Mouse (Mus musculus): ENCODE measurements at regions not wholly inside any gene's neighbourhood (a gene's known extent, or its start where the extent isn't known, plus 50 kb on each side); places are given as distances from the start of the nearest gene placed in this dataset.
A peak's percentile ranks its signal among the peaks of the same experiment; 100 is the strongest.

- no peak for DNase-seq (ENCODE audit: low read depth, low spot score)
These were observed 65.6 kb downstream of the Thap12 start for GRCm38 (mm10) chr7:98768460-98768859.

DNA sequence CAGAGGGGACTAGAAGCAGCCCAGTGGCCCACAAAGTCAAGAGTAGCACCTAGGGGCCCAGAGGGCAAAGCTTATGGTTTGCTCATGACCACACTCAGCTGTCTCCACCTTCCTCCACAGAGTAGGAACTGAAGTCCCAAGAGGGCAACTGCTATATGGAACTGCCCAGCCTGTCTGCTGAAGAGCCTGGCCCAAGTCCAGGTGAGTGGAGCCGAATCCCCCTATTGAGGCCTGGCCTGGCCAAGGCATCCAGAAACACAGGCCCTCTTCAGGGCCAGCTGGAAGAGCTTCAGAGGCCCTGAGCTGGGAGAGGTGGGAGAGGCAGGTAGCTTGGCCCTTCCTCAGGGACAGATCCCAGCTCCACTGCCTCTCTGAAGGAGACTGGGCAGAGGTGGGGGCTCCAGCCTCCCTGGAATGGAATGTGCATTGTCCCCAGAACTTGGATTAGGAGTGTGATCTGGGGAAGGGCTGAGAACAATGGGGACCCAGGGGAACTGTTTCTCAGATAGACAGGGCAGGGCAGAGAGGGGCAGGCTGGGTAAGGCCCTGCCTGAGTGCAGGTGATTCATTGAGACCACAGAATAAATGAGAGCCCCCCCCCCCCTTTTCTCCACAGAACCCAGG is 65.7 kb upstream of the Wnt11 start:
- no peak for DNase-seq (ENCODE audit: low read depth, low spot score)

- DNase-seq (ENCODE audit: low read depth, low spot score): no peak
These were observed 64.5 kb upstream of the Wnt11 start for GRCm38 (mm10) chr7:98770257-98770890.

- no peak for DNase-seq (ENCODE audit: low read depth, low spot score)
These were observed 63.7 kb upstream of the Wnt11 start for GRCm38 (mm10) chr7:98771134-98771775.

- no peak for DNase-seq (ENCODE audit: low read depth, low spot score)
These were observed 60.3 kb upstream of the Wnt11 start for GRCm38 (mm10) chr7:98774597-98774996.

- no peak for DNase-seq (ENCODE audit: low read depth, low spot score)
These were observed 59.9 kb upstream of the Wnt11 start for GRCm38 (mm10) chr7:98775031-98775430.

DNA sequence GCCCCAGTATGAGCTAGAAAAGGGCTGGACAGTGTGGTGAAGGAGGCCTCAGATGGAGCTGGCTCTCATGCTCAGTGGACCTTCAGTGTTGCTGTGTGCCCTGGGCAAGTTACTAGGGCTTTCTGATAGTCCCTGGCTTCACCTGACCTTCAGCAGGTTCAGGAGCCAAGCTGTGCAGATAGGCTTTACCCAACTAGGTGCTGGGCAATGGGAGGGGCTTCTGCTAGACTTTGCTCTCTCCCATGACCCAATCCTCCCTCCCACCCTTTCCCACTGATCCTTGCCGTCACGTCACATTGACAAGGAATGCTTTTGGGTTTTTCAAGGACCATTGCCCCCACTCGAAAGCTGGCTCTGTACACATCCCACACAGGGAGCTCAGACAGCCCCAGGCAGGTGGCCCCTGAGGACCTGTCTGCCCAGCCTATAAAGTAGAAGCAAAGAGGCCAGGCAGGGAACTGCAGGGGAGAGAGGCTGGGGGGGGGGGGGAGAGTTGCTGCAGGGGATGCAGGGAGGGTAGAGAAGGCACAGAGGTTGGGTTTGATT is 57.5 kb upstream of the Wnt11 start:
- no peak for DNase-seq (ENCODE audit: low read depth, low spot score)

DNA sequence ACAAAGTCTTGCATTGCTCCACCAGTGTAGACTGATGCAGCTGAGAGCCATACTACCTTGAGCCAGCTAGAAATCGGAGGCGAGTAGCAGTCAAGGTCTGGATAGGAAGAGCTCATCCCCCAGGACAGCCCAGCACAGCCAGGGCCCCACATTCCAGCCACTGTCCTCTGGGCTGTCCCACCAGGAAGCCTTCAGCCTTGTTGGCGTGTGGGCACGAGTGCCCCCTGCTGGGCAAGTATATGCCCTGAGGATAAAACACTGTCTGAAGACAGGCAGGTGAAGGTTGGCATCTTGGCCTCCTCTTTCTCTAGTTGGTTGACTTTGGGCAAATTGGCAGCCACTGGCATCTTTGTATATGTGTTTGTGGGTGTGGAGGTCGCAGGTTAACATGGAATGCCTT is 56.0 kb upstream of the Wnt11 start:
- peak; percentile 65 for DNase-seq (ENCODE audit: low read depth, low spot score)

DNA sequence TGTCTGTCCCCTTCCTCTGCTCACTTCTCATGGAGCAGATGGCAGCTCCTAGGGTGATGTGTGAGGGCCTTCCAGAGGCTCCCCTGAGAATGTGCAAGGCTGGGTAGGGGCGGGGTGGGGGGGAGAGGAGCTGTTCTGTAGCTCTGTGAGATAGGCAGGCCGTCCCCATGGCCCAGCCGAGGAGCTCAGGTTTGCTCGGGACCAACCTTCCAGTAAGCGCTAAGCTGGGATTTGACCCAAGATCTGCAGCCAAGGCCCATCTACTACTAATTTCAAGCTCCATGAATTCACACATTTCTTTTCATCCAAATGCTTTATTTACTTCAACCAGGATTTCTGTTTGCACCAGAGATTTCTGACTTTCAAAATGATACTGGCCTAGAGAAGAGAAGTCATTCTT is 51.4 kb upstream of the Wnt11 start:
- no peak for DNase-seq (ENCODE audit: low read depth, low spot score)

DNA sequence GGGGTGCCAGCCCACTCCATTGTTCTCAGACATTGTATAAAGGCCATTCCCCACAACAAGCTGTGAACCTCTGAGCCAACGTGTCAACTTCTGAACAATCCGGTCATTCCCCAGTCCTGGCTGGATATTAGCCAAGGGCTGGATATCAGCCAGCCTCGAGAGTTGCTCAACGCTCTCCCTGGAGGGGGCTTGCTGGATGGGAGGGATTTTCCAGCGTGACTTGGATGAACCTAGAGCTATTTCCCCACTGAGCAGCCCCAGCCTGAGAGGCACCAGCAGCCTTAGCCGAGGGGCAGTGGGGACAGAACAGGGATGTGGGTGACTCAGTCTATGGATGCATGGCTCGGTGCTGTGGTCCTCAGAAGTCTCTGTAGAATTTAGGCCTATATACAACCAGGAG is 51.0 kb upstream of the Wnt11 start:
- peak; percentile 90 for DNase-seq (ENCODE audit: low read depth, low spot score)

DNA sequence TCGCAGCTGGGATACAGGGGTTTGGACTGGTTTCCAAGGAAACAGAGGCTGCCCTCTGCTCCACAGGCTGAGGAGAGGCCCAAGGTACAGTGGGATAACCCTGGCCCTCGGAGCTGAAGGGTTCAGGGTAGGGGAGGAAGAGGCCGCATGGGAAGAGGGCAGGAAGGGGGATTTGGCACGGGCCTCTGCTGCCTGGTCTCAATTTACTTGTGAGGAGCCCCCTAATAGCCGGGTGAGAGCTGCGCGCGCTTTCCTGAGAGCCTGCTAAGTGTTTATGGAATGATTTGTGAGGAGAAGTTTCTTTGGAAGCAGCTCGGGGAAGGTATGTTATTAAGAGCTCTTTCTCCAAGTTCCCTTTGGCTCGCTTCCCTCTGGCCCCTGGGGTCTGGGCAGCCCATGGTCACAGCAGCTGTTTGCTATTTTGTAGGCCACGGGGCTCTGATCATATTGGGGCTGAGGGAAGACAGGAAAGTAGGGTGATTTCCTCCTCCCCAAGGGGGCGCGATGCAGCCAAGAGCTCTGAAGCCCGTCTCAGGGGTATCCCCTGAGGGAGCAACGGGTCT is 50.5 kb upstream of the Wnt11 start:
- DNase-seq (ENCODE audit: low read depth, low spot score): no peak

Measured in skeletal muscle tissue, adult 2 months (tissue).